Mouse (Mus musculus) fibroblast of lung, adult 2 months (primary cell): Measurements from ENCODE around the gene Hmg20a.
A peak's percentile ranks its signal among the peaks of the same experiment; 100 is the strongest.

Experiments used
- DNase-seq: peaks from one replicate; pipeline ENCODE4 v3.0.0-alpha.2; 2011; ENCODE audit warnings: low read depth

Gene Hmg20a

GRCm38 (mm10) chr9:56439699-56440098 is 21.3 kb downstream of the Hmg20a start:
- DNase-seq = no peak

DNA sequence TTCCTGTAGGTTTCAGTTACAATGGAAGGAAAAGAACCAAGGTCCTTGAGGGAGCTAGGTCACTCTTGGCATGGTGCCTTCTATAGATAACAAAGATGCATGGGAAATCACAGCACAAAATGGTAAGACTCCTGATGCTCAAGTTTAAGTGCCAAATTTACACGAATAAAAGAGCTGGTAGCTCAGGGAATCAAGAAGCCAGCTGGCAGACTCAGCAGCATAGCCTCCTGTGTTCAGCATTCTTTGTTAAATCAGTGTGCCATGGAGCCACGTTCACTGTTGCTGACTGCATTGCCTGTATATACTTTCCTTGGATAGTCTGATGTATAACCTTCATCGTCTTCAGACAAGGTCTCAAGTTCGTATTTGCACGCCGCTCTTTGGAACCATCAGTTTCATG is 33.2 kb downstream of the Hmg20a start:
- DNase-seq = no peak

- no peak for DNase-seq
Observed at GRCm38 (mm10) chr9:56453038-56453815, 34.8 kb downstream of the Hmg20a start.

DNA sequence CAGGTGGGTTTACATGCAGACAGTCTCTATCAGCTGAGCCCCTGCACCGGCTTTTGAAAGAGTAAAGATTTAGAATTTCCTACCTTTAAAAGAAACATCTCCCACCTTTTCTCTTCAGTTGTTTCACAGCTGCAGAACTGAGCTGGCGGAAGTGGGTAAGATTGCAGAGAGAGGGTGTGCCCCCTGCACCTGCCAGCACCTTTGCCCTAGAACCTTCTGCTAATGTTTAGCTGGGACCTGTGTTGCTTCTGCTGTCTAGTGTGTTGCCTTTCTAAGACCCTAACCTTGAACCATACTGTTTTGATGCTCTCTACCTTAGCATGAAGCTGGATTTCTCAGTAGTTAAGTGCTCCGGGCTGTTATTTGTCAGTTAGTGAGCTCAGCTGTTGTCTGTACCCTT is 38.0 kb downstream of the Hmg20a start:
- DNase-seq = no peak

DNA sequence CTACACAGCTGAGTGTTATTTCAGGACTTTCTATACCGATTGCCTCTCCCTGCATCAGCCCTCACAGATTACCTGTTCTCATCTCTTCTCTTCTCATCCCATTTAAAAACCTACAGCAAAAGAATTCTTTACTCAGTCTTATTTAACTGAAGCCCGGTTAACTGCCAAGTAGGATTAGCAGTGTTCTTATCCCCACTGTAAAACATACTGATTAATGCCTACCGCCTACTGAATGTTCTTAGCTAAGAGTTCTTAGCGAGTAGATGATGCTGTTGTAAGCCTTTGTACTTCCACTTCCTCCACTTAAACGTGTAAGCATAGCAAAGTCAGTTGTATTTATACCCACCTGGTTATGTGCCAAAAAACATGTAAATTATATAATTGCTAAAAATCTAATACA is 42.6 kb downstream of the Hmg20a start:
- no peak for DNase-seq

DNA sequence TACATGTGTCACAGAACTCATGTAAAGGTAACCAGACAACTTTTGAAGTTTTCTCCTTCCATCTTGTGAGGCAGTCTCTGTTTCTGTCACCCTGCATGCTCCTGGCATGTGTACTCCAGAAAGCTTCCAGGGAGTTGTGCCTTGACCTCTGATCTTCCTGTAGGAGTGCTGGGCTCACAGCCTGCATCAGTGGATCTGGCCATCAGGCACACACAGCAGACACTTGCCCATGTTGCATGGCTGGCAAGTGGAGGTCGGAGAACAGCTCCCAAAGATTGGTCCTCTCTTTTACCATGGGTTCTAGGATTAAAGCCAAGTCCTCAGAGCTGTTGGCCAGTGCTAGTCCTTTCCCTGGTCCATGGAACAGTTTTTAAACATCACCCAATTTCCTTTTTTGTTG is 44.2 kb downstream of the Hmg20a start:
- no peak for DNase-seq

DNA sequence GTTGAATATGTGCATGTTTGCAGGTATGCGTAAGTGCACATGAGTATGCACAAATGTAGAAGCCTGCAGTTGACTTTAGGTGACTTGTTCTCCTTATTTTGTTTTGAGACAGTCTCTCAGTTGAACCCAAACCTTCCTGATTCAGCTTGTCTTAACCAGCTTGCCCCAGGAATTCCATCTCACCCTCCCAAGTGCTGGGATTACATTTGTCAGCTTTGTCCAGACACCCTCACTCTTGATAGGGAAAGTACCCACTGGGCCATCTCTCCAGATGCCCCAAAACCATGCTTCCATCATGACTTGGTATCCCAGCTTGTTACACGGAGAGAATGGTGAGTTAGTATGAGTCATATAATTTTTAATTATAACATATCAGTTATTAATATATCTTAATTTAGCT is 44.6 kb downstream of the Hmg20a start:
- DNase-seq = no peak

DNA sequence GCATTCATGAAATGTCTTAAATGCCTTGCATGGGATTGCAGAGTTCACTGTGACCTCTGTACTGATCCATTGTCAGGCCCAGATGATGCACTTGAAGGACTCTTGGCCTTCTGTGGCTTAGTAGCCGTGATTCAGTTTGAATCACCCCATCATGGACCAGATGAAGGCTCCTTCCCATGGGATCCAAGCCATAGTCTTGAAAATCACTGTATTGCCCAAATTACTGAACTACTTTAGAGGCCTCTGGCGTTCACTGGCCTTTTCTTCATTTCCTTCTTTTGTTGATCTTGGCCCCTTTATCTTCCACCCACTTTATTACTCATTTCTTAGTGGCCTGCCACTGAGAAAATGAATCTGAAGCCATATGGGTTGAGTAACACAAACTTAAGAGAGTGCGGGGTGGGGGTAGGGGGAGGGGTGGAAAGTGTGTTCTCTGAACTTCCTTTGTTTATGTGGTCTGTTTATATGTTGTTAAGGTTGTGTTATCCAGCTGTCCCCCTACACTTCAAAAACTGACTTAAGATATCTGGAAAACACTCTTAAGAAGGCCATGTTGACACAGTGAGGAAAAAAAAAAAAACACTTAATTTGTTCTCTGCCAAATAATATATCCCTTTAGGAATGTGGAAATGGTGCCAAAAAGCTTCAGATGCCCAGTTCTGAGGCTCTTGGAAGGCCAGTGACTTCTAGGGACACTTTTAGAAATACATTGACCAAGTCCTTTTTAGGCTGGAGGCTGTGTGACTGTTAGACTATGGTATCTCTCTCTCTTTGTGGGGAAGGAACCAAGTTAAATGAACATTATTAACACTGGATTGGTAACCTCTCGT is 45.5 kb downstream of the Hmg20a start:
- DNase-seq = peak; percentile 96

GRCm38 (mm10) chr9:56464863-56465654 is 46.6 kb downstream of the Hmg20a start:
- peak; percentile 75 for DNase-seq

DNA sequence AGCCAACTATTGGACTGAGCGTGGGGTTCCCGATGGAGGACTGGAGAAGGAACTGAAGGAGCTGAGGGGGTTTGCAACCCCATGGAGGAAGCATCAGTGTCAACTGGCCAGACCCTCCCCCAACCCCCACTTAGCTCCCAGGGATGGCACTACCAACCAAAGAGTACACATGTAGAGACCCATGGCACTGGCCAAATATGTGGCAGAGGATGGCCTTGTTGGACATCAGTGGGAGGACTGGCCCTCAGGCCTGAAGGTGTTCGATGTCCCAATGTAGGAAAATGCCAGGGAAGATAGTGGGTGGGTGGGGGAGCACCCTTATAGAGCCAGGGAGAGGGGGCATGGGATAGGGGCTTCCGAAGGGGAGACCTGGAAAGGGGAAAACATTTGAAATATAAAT is 47.8 kb downstream of the Hmg20a start:
- DNase-seq = no peak

- no peak for DNase-seq
Observed at GRCm38 (mm10) chr9:56469656-56470055, 51.2 kb downstream of the Hmg20a start.

GRCm38 (mm10) chr9:56470291-56470690 is 51.9 kb downstream of the Hmg20a start:
- DNase-seq = no peak

DNA sequence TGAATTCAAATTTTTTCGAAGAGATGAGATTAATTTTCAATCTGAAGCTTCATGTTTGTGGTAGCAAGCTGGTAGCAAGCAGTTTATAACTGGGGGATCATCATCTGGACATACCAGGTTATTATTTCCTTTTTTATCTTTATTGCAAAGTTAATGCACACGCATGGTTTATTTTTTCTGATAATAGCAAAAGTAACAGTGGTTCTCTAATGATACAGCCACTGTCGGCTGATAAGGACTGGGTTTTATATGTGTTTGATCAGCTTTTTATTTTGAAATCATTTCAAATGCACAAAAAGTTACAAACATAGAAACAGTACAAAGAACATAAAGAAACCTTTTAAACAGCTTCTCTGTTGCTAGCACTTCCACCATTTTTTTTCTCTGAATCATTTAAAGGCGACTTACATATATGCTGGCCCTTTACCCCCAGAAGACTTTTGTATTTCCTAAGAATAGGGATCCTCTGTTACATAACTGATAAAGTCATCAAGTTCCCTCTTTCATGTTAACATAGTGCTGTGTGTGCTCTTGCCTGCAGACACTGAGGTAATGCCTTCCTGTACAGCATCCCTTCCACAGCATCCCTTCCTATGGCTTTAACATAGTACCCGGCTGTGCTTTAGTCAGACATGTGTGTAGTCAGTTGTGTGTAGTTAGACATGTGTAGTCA is 60.7 kb downstream of the Hmg20a start:
- DNase-seq = no peak

GRCm38 (mm10) chr9:56482623-56483022 is 64.2 kb downstream of the Hmg20a start:
- no peak for DNase-seq

DNA sequence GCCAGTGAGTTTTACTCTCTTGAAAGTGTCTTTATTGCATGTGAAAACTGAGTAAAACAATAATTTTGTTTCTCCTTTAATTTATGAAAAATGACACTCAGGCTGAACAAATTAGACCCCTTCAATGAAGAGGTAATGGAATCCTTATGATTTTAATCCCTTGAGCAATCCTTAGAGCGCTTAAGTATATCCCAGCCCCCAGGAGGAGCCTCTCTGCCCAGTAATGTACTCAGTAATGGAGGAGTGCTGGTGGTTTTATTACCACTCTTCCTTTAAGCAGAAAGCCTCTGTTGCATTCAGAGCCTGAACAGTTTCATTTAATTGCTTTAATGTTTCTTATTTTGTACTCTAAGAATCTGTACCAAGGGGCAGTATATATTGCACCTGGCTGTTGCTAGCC is 67.0 kb downstream of the Hmg20a start:
- DNase-seq = no peak

DNA sequence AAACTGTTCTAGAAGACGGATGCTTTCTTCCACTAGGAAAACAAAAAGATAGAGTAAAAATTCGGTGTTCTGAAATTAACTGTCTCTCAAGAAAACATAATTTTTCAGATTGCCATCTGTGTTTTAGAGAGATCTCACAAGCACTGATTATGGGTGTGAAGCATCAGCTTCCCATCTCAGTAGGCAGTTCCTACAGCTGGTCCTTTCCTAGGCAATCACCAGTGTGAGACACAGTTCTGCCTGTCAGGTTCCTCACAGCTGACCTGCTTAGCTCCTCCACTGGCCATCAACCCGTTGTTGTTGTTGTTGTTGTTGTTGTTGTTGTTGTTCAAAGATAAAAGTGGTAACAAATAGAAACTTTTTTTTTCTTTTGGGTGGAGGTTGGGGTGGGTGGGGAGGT is 67.7 kb downstream of the Hmg20a start:
- no peak for DNase-seq

GRCm38 (mm10) chr9:56487651-56488050 is 69.2 kb downstream of the Hmg20a start:
- no peak for DNase-seq

DNA sequence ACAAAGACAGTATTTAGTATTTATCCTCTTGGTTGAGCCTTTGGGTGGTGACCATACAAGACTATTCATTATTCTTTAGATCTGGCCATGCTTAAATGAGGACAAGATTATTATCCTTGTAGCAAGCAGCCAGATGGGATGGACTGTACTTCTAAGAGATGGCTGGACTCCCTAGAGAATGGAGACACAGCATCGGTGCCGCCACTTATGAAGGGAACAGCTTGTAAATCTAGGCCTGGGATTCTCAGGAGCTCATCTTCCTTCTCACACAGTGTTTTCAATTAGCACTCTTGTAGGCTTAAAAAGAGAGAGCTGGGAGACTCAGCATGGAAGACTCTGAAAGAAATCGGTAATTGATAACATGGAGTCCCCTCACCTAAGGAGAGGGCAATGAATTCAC is 74.0 kb downstream of the Hmg20a start:
- DNase-seq = no peak

DNA sequence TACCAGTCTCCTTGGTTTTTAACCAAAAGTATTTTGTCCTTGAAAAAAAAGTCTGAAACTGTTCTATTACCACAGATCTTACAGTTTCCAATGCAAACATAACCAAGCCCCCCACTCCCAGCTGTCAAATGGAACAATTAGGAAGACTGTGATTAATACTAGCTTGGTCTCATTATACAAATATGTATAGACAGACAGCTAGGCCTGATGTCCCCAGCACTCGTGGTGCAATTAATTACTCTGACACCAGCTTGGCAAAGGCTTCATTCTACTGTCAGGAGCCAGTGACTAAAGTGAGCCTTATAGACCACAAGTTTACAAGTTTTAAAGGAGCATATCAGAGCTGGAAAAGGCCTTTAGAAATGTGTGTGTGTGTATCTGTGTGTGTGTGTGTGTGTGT is 74.5 kb downstream of the Hmg20a start:
- DNase-seq = no peak

GRCm38 (mm10) chr9:56495088-56495487 is 76.7 kb downstream of the Hmg20a start:
- no peak for DNase-seq

- DNase-seq = no peak
Observed at GRCm38 (mm10) chr9:56495795-56496232, 77.4 kb downstream of the Hmg20a start.

GRCm38 (mm10) chr9:56496567-56496966 is 78.2 kb downstream of the Hmg20a start:
- DNase-seq = no peak
